Mouse (Mus musculus) stomach, postnatal 0 days (tissue): ENCODE results near the gene Sarnp.

Experiments
- CTCF ChIP-seq: IDR thresholded peaks from 2 replicates; pipeline ENCODE4 v1.5.1; 2016; ENCODE audit warnings: antibody characterized with exemption, low read depth, mild to moderate bottlenecking, moderate library complexity
- EP300 ChIP-seq: optimal IDR thresholded peaks from 2 replicates; pipeline ENCODE3; 2016; ENCODE audit warnings: antibody characterized with exemption

DNA sequence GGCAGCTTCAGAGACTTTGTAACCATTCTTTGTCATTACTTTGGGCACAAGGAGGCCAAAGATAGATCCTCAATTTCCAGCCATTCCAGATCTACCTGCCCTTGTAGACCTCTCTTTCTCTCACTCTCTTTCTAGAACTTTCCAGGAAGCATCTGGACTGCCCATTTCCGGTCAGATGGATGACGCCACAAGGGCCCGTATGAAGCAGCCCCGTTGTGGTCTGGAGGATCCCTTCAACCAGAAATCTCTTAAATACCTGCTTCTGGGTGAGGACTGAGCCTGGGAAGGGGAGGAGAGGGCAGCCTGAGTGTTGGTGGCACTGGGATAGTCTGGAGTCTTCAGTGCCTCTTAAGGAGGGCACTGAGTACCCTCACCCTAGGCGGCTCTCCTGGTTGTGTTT lies 22.7 kb upstream of the Sarnp start:
- no peak for TF ChIP-seq CTCF
- TF ChIP-seq EP300: no peak
